Mouse (Mus musculus): ENCODE results near the gene Ugt1a6b. TPM values are rescaled to one million over a fixed set of nuclear protein-coding genes. Genes with fewer than 3 reads are reported as not detected.
A peak's percentile ranks its signal among the peaks of the same experiment; 100 is the strongest.
"Not testable (repeated sequence)": the region's sequence is repeated elsewhere in the genome, so short reads cannot be mapped to it uniquely, and the experiment has no call there.

The Ugt1a6b gene
- total RNA-seq, 2 experiments from 2014 or later = 0.54 TPM; not detected in 1

DNA sequence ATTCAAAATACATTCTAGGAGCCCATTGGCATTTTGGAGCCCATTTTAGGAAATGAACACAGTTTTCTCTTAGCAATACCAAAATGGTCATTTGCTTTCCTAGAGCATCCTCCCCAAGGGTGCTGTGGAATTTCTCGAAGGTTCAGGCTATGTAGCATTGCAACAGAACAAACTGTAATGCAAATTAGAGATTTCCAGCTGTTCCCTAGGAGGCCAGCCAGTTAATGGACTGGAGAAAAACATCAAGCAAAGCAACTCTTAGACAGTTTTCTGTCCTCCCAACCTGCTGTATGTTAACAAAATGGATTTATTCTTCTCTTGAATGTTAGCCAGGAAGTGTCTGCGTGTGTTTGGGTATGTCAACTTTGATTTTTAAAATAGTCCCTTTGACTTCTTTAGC, 33.6 kb downstream of the Ugt1a6b start:
- no peak for DNase-seq (ENCODE audit: low spot score in 2 of 2)
- H3K4me3 ChIP-seq = no peak overlapping the region
- TF ChIP-seq CTCF (conservative IDR thresholded peaks at IDR 0.05) = no peak
- H3K27ac ChIP-seq = no peak overlapping the region

DNA sequence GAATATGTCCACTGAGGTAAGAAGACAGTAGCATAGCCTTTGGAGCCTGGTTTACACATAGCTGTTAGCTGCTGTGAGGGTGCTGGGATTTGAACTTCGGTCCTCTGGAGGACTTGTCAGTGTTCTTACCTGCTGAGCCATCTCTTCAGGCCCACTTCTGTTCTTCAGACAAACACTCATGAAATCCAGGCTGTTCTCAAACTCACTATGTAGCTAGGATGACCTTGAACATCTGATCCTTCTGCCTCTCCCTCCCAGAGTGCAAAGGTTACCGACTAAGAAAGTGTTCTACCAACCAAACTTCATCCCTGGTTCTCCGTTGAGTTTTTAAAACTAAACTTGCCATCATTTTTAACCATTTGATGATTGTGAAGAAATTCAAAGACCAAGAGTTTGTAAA, 34.2 kb downstream of the Ugt1a6b start:
- H3K4me3 ChIP-seq = no peak overlapping the region
- DNase-seq (ENCODE audit: low spot score in 2 of 2) = no peak
- no peak for TF ChIP-seq CTCF (conservative IDR thresholded peaks at IDR 0.05)
- H3K27ac ChIP-seq = no peak overlapping the region

DNA sequence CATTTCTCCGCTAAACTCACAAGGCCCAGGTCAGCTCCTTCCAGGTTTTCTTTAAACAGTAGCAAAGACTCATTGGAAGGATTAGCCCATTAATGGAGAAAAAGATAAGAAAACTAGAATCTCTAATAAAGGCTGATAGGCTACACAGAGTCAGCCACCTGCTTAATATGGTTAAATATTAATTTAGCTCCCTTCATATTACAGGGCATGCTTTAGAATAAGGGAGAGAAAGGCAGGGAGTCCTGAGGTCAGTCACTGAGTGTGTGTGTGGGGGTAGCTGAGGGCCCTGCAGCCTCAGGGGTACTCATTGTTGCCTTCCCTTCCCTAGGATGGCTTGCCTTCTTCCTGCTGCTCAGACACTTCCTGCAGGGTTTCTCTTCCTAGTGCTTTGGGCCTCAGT, 35.1 kb downstream of the Ugt1a6b start:
- no peak overlapping the region for H3K27ac ChIP-seq
- no peak for TF ChIP-seq CTCF (conservative IDR thresholded peaks at IDR 0.05)
- H3K4me3 ChIP-seq = no peak overlapping the region
- no peak for DNase-seq (ENCODE audit: low spot score in 2 of 2)

DNA sequence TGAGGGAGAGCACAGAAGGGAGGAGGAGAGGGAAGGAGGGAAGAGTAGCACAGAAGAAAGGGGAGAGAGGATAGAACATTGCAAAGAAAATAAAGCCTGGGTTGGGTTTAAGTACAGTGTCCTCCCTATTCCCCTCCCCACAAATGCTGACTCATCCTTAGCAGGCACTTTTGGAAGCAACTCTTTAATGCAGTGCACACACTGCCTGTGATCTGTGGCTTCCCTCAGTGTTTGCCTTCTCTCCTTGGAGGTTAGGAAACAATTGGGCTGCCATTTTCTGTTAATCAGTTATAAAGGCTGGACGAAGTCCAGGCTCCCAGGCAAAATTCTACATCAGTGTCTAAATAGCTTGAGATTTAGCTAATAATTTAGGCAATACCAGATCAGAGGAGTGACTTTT, 37.4 kb downstream of the Ugt1a6b start:
- not testable (repeated sequence) for H3K4me3 ChIP-seq; H3K27ac ChIP-seq; DNase-seq (ENCODE audit: low spot score in 2 of 2)

DNA sequence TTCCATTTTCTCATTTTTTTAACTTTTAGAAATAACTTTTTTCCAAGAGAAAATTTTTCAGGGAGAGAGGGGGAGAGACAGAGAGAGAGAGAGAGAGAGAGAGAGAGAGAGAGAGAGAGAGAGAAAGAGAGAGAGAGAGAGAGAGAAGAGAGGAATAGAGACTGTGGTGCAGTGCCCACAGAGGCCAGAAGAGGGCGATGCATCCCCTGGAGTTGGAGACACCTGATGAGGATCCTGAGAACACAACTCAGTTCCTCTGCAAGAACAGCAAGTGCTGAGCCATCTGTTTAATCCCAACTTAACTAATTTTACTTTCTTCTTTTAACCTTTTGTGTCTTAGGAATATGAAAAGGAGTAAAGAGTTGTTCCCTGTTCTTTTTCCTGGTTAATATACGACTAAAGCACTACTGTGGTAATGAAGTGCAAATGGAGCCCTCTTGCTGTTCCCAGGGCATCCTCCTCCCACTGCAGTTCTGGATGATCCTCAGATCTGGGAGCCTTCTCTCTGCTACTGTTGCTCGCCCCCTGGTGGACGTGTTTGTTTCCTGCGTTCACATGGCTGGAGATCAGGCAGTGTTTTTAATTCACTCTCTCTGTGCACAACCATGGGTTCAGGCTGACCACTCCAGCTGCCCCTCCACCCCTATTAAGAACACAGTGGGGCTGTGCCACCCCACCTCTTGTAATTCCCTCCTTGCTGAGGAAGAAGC, 41.1 kb downstream of the Ugt1a6b start:
- DNase-seq (ENCODE audit: low spot score in 2 of 2) = peak in 1 of 2 experiments; percentile 26
- not testable (repeated sequence) for H3K27ac ChIP-seq, H3K4me3 ChIP-seq
- TF ChIP-seq CTCF (conservative IDR thresholded peaks at IDR 0.05) = peak; percentile 62

DNA sequence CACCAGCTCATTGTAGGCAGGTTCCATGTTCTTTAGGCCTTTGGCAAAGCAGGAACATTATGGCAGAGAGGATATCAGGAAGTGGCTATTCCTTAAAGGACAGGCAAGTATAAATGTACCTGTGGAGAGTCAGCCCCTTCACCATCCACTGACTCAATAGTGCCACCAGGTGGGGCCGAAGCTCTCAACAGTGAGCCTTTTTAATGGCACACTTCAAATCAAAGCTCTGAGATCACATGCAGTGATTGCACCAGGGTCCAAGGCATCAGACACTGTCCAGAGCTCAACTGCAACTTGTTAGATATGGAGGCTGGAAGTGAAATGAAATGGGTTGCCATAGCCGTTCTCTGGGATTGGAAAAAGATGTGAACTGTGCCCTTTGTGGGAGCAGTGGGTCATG, 42.2 kb downstream of the Ugt1a6b start:
- H3K27ac ChIP-seq; DNase-seq (ENCODE audit: low spot score in 2 of 2); H3K4me3 ChIP-seq: not testable (repeated sequence)
- peak; percentile 49 for TF ChIP-seq CTCF (conservative IDR thresholded peaks at IDR 0.05)

DNA sequence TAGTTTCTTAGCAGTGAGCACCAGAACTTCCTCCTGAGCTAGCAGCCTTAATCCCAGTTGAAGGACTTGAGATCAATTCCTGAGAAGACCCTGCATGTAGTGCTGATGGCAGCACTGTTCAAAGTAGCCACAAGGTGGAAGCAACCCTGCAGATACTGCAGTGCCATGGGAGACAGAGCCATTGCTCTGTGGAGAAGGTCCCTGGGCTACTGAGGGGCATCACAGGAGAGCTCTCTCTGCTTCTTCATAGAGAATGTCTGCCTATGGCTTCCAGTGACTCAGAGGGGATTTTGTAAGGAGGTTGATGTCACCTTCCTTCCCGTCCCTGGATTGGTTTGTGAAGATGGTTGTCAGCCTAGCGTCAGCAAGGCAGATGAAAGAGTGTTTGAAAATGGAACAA, 47.1 kb downstream of the Ugt1a6b start:
- not testable (repeated sequence) for H3K4me3 ChIP-seq; DNase-seq (ENCODE audit: low spot score in 2 of 2); H3K27ac ChIP-seq
- TF ChIP-seq CTCF (conservative IDR thresholded peaks at IDR 0.05) = peak; percentile 62

DNA sequence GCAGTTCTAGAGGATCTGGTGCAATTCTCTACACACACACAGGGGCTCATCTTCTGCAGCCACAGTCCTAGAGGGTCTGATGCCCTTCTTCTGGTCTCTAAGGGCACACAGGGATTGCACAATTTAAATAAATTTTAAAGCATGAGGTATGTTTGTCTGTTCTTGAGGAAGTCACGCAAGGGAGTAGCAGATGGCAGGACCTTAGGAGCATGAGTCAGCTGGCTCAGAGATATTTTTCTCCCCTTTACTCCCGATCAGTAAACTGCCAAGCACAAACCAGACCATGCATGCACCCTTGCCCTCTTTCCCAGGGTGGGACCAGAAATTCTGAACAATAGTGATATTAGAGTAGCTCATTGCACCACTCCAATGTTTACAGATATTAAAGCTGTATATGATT, 55.4 kb downstream of the Ugt1a6b start:
- no peak overlapping the region for H3K27ac ChIP-seq
- H3K4me3 ChIP-seq = no peak overlapping the region
- no peak for DNase-seq (ENCODE audit: low spot score in 2 of 2)
- TF ChIP-seq CTCF (conservative IDR thresholded peaks at IDR 0.05) = no peak

DNA sequence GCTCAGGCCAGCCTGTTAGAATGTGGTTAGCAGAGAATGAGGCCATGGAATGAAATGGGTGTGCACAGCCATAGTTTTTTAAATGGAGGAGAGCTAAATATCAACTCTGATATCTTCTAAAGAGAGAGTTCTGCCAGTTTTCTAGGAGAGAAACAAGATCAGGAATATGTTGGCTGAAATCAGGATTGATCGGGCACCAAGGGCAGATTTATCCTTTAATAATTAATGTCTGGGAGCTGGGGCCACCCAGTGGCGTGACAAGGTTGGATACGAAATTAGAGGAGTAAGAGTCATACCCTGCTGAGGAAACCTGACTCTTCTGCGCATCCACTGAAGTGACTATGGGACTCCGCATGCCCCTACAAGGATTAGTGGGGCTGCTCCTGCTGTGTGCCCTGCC, 62.7 kb downstream of the Ugt1a6b start, which contains the start of gene Ugt1a5:
Gene Ugt1a5 (plus strand): TSS at position 302 of the 400 bp plus-strand sequence.
- no peak within 1 kb of the TSS for H3K4me3 ChIP-seq
- DNase-seq (ENCODE audit: low spot score in 2 of 2) = no peak
- H3K27ac ChIP-seq = no peak within 1 kb of the TSS
- TF ChIP-seq CTCF (conservative IDR thresholded peaks at IDR 0.05) = no peak

DNA sequence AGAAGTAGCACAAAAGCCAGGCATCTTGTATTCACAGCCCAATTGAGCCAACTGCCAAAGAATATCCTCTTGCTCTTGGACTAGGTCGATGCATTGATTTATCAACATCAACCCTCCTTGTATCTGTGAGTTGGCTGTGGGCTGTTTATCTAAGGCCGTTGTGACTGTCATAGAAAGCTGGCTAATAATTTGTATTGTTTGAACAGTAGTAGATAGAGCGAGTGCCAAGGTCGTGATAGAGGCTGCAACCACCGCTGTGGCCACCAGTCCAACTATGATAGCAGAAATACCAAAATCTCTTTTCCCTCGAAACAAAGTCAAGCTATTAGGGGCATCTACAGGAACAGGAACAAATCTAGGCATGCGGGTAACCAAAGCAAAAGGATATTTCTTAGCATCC, 69.1 kb downstream of the Ugt1a6b start:
- H3K4me3 ChIP-seq; H3K27ac ChIP-seq; DNase-seq (ENCODE audit: low spot score in 2 of 2): not testable (repeated sequence)

DNA sequence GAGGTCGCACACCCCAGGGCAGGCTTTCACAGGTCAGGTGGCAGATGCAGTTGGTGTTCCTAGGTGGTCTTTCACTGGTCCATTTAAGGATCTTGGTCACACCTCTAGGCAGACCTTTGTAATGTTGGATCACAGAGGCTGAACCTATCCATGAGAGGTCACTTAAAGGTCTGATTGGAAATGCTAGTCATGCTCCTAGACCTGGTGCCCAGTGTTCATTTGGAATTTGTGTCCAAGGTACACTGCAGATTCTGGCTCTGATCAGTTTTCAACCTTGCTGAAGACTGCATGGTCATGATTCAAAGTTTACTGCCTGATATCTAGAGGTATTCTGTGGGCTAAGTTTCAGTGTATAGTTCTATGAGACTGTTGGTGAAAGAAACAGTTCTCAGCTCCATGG, 76.6 kb downstream of the Ugt1a6b start:
- no peak for TF ChIP-seq CTCF (conservative IDR thresholded peaks at IDR 0.05)
- H3K27ac ChIP-seq = no peak overlapping the region
- no peak for DNase-seq (ENCODE audit: low spot score in 2 of 2)
- no peak overlapping the region for H3K4me3 ChIP-seq

DNA sequence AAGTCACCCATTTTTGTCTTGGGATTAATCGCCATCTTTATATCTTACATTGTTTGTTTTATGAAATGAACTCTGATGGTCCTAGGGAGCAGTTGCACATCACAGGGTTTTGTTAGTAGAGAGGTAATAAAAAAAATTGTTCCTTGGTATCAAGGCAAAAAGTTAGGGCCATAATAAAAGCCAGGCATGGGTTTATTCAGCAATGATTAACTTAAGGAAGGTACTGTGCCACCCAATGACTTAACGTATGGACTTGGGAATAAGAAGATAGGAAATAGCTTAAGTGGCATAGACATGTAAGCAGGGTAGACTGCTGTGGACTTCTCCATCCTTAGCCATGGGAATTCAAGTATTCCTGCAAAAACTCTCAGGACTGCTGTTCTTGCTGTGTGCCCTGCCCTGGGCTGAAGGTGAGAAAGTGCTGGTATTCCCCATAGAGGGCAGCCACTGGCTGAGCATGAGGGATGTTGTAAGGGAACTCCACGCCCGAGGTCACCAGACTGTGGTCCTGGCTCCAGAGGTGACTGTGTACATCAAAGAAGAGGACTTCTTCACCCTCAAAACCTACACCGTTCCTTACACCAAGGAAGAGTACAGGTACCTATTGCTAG, 83.4 kb downstream of the Ugt1a6b start:
- no peak for DNase-seq (ENCODE audit: low spot score in 2 of 2)

DNA sequence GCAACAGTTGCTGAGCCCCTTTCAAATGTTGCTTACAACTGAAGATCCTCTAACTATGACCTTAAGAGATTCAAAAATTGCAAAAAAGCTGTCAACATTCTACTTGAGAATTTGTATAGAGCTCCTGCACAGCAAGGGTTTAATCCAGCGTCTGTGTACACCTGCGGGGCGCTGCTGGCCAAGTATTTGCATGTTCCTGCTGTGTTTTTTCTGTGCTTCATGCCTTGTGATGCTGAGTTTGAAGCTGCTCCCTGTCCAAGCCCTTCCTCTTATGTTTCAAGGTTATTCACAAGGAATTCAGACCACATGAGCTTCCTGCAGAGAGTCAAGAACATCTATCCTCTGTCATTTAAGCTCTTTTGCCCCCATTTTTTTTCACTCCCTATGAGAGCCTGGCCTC, 89.1 kb downstream of the Ugt1a6b start:
- DNase-seq (ENCODE audit: low spot score in 2 of 2) = no peak
- no peak overlapping the region for H3K4me3 ChIP-seq
- TF ChIP-seq CTCF (conservative IDR thresholded peaks at IDR 0.05) = no peak
- no peak overlapping the region for H3K27ac ChIP-seq

More for the DNA sequence above, 83.4 kb downstream of the Ugt1a6b start:
- no peak for TF ChIP-seq CTCF (conservative IDR thresholded peaks at IDR 0.05)
- no peak overlapping the region for H3K4me3 ChIP-seq
- no peak overlapping the region for H3K27ac ChIP-seq

DNA sequence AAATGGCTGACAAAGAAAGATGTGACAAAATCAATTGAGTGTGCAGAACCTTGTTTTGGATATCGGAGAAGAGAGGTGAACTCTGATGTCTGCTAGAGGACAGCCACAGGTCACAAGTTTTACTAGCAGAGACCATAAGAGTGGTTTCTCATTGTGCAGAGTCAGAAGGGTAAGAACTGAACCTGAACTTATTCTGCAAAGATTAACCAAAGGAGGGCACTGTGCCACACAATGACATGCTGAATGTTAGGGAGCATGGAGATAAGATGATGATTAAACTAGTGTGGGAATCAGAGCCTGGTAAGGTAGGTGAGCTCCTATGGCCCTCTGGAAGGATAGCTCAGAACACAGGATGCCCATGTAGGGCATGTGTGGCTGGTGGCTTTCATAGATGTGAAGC, 92.6 kb downstream of the Ugt1a6b start:
- TF ChIP-seq CTCF (conservative IDR thresholded peaks at IDR 0.05) = no peak
- DNase-seq (ENCODE audit: low spot score in 2 of 2) = no peak
- H3K27ac ChIP-seq = no peak overlapping the region
- no peak overlapping the region for H3K4me3 ChIP-seq

Measured in layer of hippocampus, adult 2 months (tissue).